Mouse (Mus musculus) lung, embryonic 14.5 days (tissue): Measurements from ENCODE around the gene Gm49396. TPM values are rescaled to one million over a fixed set of nuclear protein-coding genes. Genes with fewer than 3 reads are reported as not detected.

ENCODE experiments used
- ATAC-seq: fragments of 200-750 bp; cut with Nextera tagmentation; 2 replicates; pipeline ENCODE4 v1.8.0; 2017; ENCODE audit warnings: mild to moderate bottlenecking, moderate TSS enrichment, moderate library complexity; ENCODE audit not compliant: insufficient read depth
- DNase-seq: peaks from one replicate; pipeline ENCODE4 v3.0.0-alpha.2; 2015
- H3K27ac ChIP-seq: fragments of 300-500 bp; sonication (generic); 2 replicates; pipeline ENCODE4 v1.5.1; 2014; ENCODE audit warnings: low read depth, mild to moderate bottlenecking, moderate library complexity
- H3K27me3 ChIP-seq: fragments of 300-500 bp; sonication (generic); 2 replicates; pipeline ENCODE4 v1.6.1; 2014; ENCODE audit warnings: low read length, control low read depth; ENCODE audit not compliant: insufficient read depth
- H3K36me3 ChIP-seq: fragments of 300-500 bp; sonication (generic); 2 replicates; pipeline ENCODE4 v1.6.1; 2014; ENCODE audit warnings: control low read depth; ENCODE audit not compliant: insufficient read depth
- H3K4me1 ChIP-seq: fragments of 300-500 bp; sonication (generic); 2 replicates; pipeline ENCODE4 v1.6.1; 2014; ENCODE audit warnings: antibody characterized with exemption, control low read depth; ENCODE audit not compliant: insufficient read depth
- H3K4me2 ChIP-seq: fragments of 300-500 bp; sonication (generic); 2 replicates; pipeline ENCODE4 v1.6.1; 2014; ENCODE audit warnings: mild to moderate bottlenecking
- H3K4me3 ChIP-seq: fragments of 300-500 bp; sonication (generic); 2 replicates; pipeline ENCODE4 v1.5.1; 2014; ENCODE audit warnings: low read depth, low read length
- H3K9ac ChIP-seq: fragments of 300-500 bp; sonication (generic); 2 replicates; pipeline ENCODE4 v1.6.1; 2014
- H3K9me3 ChIP-seq: fragments of 300-500 bp; sonication (generic); 2 replicates; pipeline ENCODE4 v1.6.1; 2016; ENCODE audit warnings: low read depth, low read length, control low read depth
- CTCF ChIP-seq: IDR thresholded peaks from 2 replicates; pipeline ENCODE4 v1.5.1; 2016; ENCODE audit warnings: antibody characterized with exemption, low read depth
- WGBS: fragments of 180-500 bp; shearing (Covaris S2); extraction: QIAGEN DNeasy Blood & Tissue Kit; methylation state at CpG from one replicate; pipeline ENCODE4 v1.1.7; 2014; 5-methylcytosine and 5-hydroxymethylcytosine counted together
- polyA plus RNA-seq: library from polyadenylated mRNA; unstranded; fragments of >200 nt; fragmentation: Nextera tagmentation; extraction: Ambion mirVana; gene quantifications from 2 replicates; pipeline ENCODE4 v1.2.1, GENCODE M21; 2014

The Gm49396 gene
- polyA plus RNA-seq, 1 experiment from 2014 or later, result 9.9 TPM

GRCm38 (mm10) chr7:30552102-30553020, 10.8 kb upstream of the Gm49396 start, which contains the start of the genes Hspb6 and Proser3:
TSS of gene Hspb6 (plus strand) at chr7:30552178.
TSS of gene Proser3 (minus strand) at chr7:30552299.
- Histone ChIP-seq H3K9me3 (no peaks in the 10 kb centered on the region), H3K36me3 (peaks cover 50% of the 10 kb centered on the region)
- WGBS, result under 1% methylated on average over 44 of the region's 44 CpGs

GRCm38 (mm10) chr7:30553021-30553589, 10.0 kb upstream of the Gm49396 start:
- peaks cover 44% of the 10 kb centered on the region for H3K36me3 ChIP-seq
- peak overlapping the region; percentile 98 for H3K27ac ChIP-seq
- TF ChIP-seq CTCF, result no peak; the same call in 1 of the 2 replicates
- peak overlapping the region; percentile 62 for H3K9ac ChIP-seq
- no peaks in the 10 kb centered on the region for H3K27me3 ChIP-seq
- H3K9me3 ChIP-seq, result no peaks in the 10 kb centered on the region
- H3K4me2 ChIP-seq, result peak overlapping the region; percentile 96
- peaks cover 8% of the 10 kb centered on the region for H3K4me1 ChIP-seq
- WGBS, result 2% methylated on average over 23 of the region's 23 CpGs
- DNase-seq (peak; percentile 77), ATAC-seq (0 out of 2 replicates have a peak, but pooled peaks have one; percentile 25)
- peak overlapping the region; percentile 62 for H3K4me3 ChIP-seq

More at GRCm38 (mm10) chr7:30552102-30553020, 10.8 kb upstream of the Gm49396 start, which contains the start of the genes Hspb6 and Proser3:
- ATAC-seq, result peak; percentile 95
- peak within 1 kb of the TSS; percentile 98 for H3K27ac ChIP-seq
- H3K4me1 ChIP-seq, result peaks cover 8% of the 10 kb centered on the region
- DNase-seq, result peak; percentile 100
- H3K27me3 ChIP-seq, result no peaks in the 10 kb centered on the region
- H3K4me2 ChIP-seq, result peak within 1 kb of the TSS; percentile 96
- H3K9ac ChIP-seq, result peak within 1 kb of the TSS; percentile 62
- no peak for TF ChIP-seq CTCF
- peak within 1 kb of the TSS; percentile 62 for H3K4me3 ChIP-seq

GRCm38 (mm10) chr7:30553810-30554584, 9.1 kb upstream of the Gm49396 start:
- Histone ChIP-seq H3K36me3 (peaks cover 37% of the 10 kb centered on the region), H3K9me3 (no peaks in the 10 kb centered on the region), H3K9ac (peak overlapping the region; percentile 62), H3K4me1 (peaks cover 12% of the 10 kb centered on the region), H3K4me3 (peak overlapping the region; percentile 62), H3K27ac (no peak overlapping the region), H3K27me3 (no peaks in the 10 kb centered on the region), H3K4me2 (peak overlapping the region; percentile 96)
- ATAC-seq (no peak), DNase-seq (peak; percentile 14)
- WGBS, result 79% methylated on average over 22 of the region's 22 CpGs
- TF ChIP-seq CTCF, result no peak

GRCm38 (mm10) chr7:30556894-30557536, 6.1 kb upstream of the Gm49396 start:
- ATAC-seq (no peak), DNase-seq (peak; percentile 14)
- TF ChIP-seq CTCF, result no peak
- no peak overlapping the region for H3K4me2 ChIP-seq
- H3K4me1 ChIP-seq, result peaks cover 12% of the 10 kb centered on the region; the same call in 1 of the 2 replicates
- no peaks in the 10 kb centered on the region for H3K9me3 ChIP-seq
- H3K36me3 ChIP-seq, result peaks cover 31% of the 10 kb centered on the region
- no peak overlapping the region for H3K27ac ChIP-seq
- H3K4me3 ChIP-seq, result no peak overlapping the region
- no peak overlapping the region for H3K9ac ChIP-seq
- 92% methylated on average over 18 of the region's 18 CpGs for WGBS
- H3K27me3 ChIP-seq, result no peaks in the 10 kb centered on the region

- H3K9ac ChIP-seq, result no peak overlapping the region; the same call in 1 of the 2 replicates
- no peak for TF ChIP-seq CTCF
- DNase-seq (no peak), ATAC-seq (no peak)
- peaks cover 12% of the 10 kb centered on the region; the same call in 1 of the 2 replicates for H3K4me1 ChIP-seq
- H3K4me2 ChIP-seq, result peak overlapping the region; percentile 95
- no peak overlapping the region for H3K27ac ChIP-seq
- H3K36me3 ChIP-seq, result peaks cover 31% of the 10 kb centered on the region
- H3K4me3 ChIP-seq, result peak overlapping the region; percentile 64
- H3K27me3 ChIP-seq, result no peaks in the 10 kb centered on the region
- no peaks in the 10 kb centered on the region for H3K9me3 ChIP-seq
- 90% methylated on average over 13 of the region's 13 CpGs for WGBS
These were observed 5.1 kb upstream of the Gm49396 start for GRCm38 (mm10) chr7:30557901-30558514.
